Mouse (Mus musculus) heart, postnatal 0 days (tissue): ENCODE data around the gene Resf1.

Experiments used
- CTCF ChIP-seq: IDR thresholded peaks from 2 replicates; pipeline ENCODE4 v1.5.1; 2016; ENCODE audit warnings: antibody characterized with exemption, control low read depth, low read depth
- EP300 ChIP-seq: IDR thresholded peaks from 2 replicates; pipeline ENCODE4 v1.6.1; 2016; ENCODE audit warnings: antibody characterized with exemption, low read depth

DNA sequence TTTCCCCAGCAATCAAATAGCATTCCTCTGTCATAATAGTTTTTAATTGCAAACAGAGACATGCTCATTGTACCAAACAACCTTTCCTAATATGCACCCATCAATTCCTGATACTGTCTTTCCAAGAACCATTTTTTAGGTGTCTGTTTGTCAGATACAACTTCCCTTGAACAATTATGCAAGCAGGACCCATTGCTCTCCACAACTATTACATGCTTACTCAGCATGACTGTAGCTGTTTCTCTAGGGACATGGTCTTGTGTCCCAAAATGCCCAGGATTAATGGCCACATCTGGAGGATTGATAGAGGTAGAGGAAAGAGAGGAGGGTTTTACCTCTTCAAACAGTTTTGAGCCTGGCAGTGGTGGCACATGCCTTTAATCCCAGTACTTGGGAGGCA lies 35.2 kb downstream of the Resf1 start:
- TF ChIP-seq CTCF (no peak), EP300 (no peak)
